Mouse (Mus musculus): ENCODE results near the gene Mad1l1. TPM values are rescaled to one million over a fixed set of nuclear protein-coding genes. Genes with fewer than 3 reads are reported as not detected.
A peak's percentile ranks its signal among the peaks of the same experiment; 100 is the strongest.
"Not testable (repeated sequence)": the region's sequence is repeated elsewhere in the genome, so short reads cannot be mapped to it uniquely, and the experiment has no call there.

The Mad1l1 gene
- total RNA-seq, 2 experiments from 2014 or later, result 8.4 to 8.5 TPM

DNA sequence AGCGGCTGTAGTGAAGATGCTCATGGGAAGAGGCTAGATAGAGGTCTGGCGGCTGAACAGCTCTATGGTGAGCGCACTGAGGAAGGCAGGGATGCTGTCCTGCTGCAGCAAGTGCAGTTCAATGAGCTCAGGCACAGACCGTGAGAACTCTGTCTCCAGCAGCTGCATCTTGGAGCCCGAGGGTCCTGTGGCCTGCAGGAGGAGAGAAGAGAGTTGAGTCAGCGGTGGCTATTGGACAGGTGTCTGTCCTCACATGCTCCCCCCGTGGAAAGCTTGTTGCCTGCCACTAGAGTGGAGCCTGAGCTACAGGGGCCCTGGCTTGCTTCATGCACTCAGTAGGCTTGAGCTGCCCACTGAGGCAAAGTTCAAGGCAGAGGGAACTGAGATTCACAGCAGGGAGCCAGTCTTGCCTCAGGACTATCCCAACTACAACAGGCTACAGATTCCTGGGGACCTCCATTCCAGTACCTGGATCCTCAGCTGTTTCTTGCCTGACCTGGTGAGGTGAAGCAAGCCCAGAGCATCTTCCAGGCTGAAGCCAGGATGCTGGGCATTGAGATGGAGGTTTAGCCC lies 312.2 kb downstream of the Mad1l1 start:
- no peak for DNase-seq

- DNase-seq, result no peak
Observed at GRCm38 (mm10) chr5:140008523-140008806, 312.9 kb downstream of the Mad1l1 start.

DNA sequence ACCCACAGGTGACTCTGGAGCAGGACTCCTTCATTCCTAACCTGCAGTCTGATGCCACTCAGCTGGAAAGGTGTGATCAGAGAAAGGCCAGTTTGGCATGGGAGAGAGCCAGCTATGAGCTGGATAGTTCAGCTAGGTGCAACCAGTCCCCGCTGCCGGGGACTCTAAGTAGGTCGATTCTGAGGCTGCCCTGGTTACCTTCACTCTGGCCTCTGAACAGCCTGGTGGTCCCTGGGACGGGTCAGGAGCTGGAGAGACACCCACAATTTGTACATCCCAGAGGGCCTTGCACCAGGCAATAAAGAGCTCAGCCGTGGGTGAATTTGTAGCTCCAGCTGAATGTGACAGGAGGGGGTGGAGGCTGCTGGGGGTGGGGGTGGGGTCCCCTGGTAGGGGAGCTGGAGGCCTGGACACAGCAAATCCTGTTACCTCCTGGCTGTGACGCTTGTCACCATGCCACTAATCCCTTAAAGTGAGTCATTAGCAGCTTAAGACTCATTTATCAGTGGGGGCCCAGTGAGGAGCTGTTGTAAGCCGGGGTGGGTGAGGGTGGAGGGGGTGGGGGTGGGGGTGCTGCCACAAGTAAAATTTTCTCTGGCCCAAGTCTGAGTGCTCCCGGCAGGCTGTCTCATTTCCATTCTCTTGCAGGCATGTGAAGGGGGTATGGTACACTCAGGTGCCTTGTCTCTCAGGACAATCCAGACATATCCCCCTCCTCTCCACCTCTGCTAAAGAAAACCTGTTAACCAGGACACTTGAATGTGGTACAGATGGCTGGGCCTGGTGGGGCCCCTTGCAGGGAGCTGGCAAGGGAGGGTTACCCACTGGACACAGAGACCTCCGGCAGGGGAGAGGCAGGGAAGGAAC lies 313.5 kb downstream of the Mad1l1 start:
- no peak for DNase-seq

- no peak for DNase-seq
Observed at GRCm38 (mm10) chr5:140006861-140007260, 314.5 kb downstream of the Mad1l1 start.

- no peak for DNase-seq
Observed at GRCm38 (mm10) chr5:140002541-140002940, 318.8 kb downstream of the Mad1l1 start.

DNA sequence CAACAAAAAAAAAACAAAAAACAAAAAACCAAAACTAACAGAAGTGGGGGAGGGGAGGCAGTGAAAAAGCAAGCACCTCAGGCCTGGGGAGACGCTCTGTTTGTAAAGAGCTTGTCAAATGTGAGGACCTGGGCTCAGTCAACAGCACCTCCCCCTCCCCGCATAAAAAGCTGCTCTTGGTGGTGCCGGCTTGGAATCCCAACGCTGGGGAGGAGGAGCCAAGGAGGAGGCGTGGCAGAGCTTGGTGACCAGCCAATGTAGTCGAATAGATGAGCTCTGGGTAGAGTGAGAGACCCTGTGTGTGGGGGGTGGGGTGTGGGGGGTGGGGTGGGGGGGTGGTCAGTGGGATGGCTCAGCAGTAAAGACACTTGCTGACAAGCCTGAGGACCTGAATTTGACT lies 322.4 kb downstream of the Mad1l1 start:
- no peak for DNase-seq

GRCm38 (mm10) chr5:139998321-139998720 lies 323.0 kb downstream of the Mad1l1 start:
- DNase-seq, result not testable (repeated sequence)

GRCm38 (mm10) chr5:139991531-139991930 lies 329.8 kb downstream of the Mad1l1 start:
- no peak for DNase-seq

GRCm38 (mm10) chr5:139985073-139985746 lies 336.1 kb downstream of the Mad1l1 start:
- no peak for DNase-seq

DNA sequence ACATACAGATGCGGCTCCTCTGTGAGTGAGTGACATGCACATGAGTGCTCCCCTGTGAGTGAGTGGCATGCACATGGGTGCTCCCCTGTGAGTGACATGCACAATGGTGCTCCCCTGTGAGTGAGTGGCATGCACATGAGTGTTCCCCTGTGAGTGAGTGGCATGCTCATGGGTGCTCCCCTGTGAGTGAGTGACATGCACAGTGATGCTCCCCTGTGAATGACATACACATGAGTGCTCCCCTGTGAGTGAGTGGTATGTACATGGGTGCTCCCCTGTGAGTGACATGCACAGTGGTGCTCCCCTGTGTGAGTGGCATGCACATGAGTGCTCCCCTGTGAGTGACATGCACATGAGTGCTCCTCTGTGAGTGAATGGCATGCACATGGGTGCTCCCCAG lies 339.4 kb downstream of the Mad1l1 start:
- DNase-seq, result no peak

DNA sequence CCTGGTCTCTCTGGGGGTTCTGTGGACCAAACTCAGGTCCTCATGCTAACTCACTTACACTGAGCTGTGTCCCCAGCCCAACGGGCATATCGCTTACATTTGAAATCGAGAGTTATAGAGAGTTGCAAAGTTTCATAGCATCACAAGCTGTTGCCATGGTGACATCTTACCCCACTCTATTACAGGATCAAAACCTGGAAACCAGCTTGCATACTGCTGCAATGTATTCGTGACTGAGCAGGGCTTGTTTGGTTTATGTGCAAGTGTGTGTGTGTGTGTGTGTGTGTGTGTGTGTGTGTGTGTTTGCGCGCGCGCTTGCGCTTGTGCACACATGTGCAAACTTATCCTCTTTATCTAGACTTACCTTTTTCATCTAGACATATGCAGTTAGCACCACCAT lies 342.0 kb downstream of the Mad1l1 start:
- DNase-seq, result no peak

GRCm38 (mm10) chr5:139978525-139979276 lies 342.7 kb downstream of the Mad1l1 start:
- DNase-seq, result no peak

GRCm38 (mm10) chr5:139977476-139977875 lies 343.9 kb downstream of the Mad1l1 start:
- no peak for DNase-seq

- DNase-seq, result no peak
Observed at GRCm38 (mm10) chr5:139976584-139976983, 344.8 kb downstream of the Mad1l1 start.

DNA sequence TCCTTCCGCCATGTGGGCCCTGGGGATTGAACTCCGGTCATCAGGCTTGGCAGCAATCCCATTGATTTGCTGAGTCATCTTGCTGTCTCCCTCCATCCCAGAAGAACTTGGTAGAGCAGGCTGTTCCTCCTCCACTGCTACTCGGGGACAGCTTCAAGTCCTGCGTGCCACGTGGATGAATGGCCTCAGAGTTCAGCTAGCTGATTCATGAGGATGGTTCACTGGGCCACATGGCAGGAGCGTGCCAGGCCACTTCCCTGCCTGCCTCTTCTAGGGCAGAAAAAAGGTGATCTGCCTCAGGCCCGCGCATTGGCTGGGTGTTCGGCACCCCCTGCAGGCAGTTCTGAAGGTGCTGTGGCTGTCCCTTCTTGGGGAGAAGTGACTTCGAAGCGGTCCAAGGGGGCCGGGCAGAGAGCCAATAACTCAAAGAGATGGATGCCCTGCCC lies 351.1 kb downstream of the Mad1l1 start:
- peak; percentile 37 to 59 for DNase-seq

- no peak for DNase-seq
Observed at GRCm38 (mm10) chr5:139969151-139969948, 352.0 kb downstream of the Mad1l1 start.

DNA sequence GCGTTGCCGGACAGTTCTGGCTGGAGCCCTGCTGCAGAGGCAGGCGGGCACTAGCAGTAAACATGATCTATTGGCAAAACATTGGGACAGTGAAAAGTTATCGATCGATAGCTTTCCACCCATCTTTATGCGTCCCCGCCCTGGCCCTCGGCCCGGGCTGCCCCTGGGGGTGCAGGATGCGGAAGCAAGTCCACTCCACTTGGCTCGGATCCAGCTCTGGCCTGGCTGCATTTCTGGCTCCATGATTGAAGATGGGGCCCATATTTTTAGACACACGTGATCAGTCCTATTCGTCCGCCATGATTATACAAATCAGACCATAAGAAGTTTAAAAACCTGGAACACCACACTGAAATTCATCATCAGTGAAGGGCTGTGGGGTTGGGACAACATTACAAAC lies 355.8 kb downstream of the Mad1l1 start:
- DNase-seq, result no peak

DNA sequence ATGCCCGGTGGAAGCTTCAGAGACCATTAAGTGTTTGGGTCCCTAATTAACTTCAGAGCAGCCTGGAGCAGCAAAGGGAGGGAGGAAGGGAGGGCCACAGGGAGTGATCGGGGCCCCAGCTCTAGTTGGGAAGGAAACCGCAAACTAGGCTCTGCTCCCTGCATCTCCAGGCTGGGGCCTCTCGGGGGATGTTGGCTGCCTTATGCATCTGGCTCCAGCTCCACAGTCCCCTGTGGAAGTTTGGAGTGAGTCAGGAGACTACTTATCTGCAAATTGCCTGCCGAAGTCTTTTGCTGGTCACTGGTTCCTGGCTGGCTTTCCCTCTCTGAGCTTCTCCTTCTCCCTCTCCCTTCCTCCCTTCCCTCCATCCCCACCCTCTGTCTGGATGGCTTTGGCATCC lies 357.0 kb downstream of the Mad1l1 start:
- peak; percentile 46 to 77 for DNase-seq

- no peak for DNase-seq
Observed at GRCm38 (mm10) chr5:139959741-139960140, 361.6 kb downstream of the Mad1l1 start.
